Mouse (Mus musculus) liver, embryonic 16.5 days (tissue): ENCODE data around the gene Cchcr1. TPM values are rescaled to one million over a fixed set of nuclear protein-coding genes. Genes with fewer than 3 reads are reported as not detected.

Experiments used
- polyA plus RNA-seq: library from polyadenylated mRNA; unstranded; fragments of >200 nt; fragmentation: Nextera tagmentation; extraction: Ambion mirVana; gene quantifications from 2 replicates; pipeline ENCODE4 v1.2.1, GENCODE M21; 2015

The Cchcr1 gene
- polyA plus RNA-seq, 1 experiment from 2014 or later = 7.5 TPM

Other genes with a start within 250 kb of the Cchcr1 start
- 0.56 and 0.77 TPM in 2 replicates for gene H2-Q1, start 196.7 kb upstream of the Cchcr1 start, polyA plus RNA-seq
- gene H2-Q2, start 174.9 kb upstream of the Cchcr1 start, polyA plus RNA-seq = 1.3 and 2.6 TPM in 2 replicates
- 2.1 and 2.5 TPM in 2 replicates for gene H2-Q4, start 137.5 kb upstream of the Cchcr1 start, polyA plus RNA-seq
- gene H2-Q6, start 92.2 kb upstream of the Cchcr1 start, polyA plus RNA-seq = 8.7 and 9.7 TPM in 2 replicates
- gene H2-Q7, start 77.9 kb upstream of the Cchcr1 start, polyA plus RNA-seq = 16.0 and 16.6 TPM in 2 replicates
- gene H2-Q10, start 47.0 kb upstream of the Cchcr1 start, polyA plus RNA-seq = 377 and 430 TPM in 2 replicates
- not detected in 2 replicates for gene Pou5f1, start 11.1 kb upstream of the Cchcr1 start, polyA plus RNA-seq
- 39.5 and 40.2 TPM in 2 replicates for gene Tcf19, start 276 bp upstream of the Cchcr1 start, polyA plus RNA-seq
- gene Psors1c2, start 16.1 kb downstream of the Cchcr1 start, polyA plus RNA-seq = 0.17 and 0.19 TPM in 2 replicates
- gene Cdsn, start 35.0 kb downstream of the Cchcr1 start, polyA plus RNA-seq = 0.02 TPM in 1 of 2 replicates, not detected in the other
- not detected in 2 replicates for gene 2300002M23Rik, start 50.4 kb downstream of the Cchcr1 start, polyA plus RNA-seq
- not detected in 2 replicates for gene Sfta2, start 84.4 kb downstream of the Cchcr1 start, polyA plus RNA-seq
- not detected in 2 replicates for gene Gm9573, start 109.5 kb downstream of the Cchcr1 start, polyA plus RNA-seq
- not detected in 2 replicates for gene Mucl3, start 126.6 kb downstream of the Cchcr1 start, polyA plus RNA-seq
- 4.9 and 6.5 TPM in 2 replicates for gene Vars2, start 150.5 kb downstream of the Cchcr1 start, polyA plus RNA-seq
- 21.4 and 21.6 TPM in 2 replicates for gene Gtf2h4, start 156.6 kb downstream of the Cchcr1 start, polyA plus RNA-seq
- gene Ddr1, start 187.5 kb downstream of the Cchcr1 start, polyA plus RNA-seq = 2.9 and 4.1 TPM in 2 replicates